Mouse (Mus musculus): Measurements from ENCODE around the gene Ugp2. TPM values are rescaled to one million over a fixed set of nuclear protein-coding genes. Genes with fewer than 3 reads are reported as not detected.

Ugp2 gene
- 40.6 TPM for polyA plus RNA-seq (2017; shearing (Covaris generic))

GRCm38 (mm10) chr11:21371122-21371806 is at the start of gene Ugp2:
TSS of gene Ugp2 (minus strand) at chr11:21371201.

Other genes with a start within 250 kb of the Ugp2 start
- gene Vps54, start 131.9 kb downstream of the Ugp2 start, polyA plus RNA-seq (2017; shearing (Covaris generic)) = 106 TPM
- gene Wdpcp, start 201.0 kb upstream of the Ugp2 start, polyA plus RNA-seq (2017; shearing (Covaris generic)) = 0.92 TPM
- gene Mdh1, start 201.2 kb upstream of the Ugp2 start, polyA plus RNA-seq (2017; shearing (Covaris generic)) = 232 TPM

Data from effector memory CD4-positive, alpha-beta T cell, adult 5 months (primary cell).